ENCODE assay signal across 12 mouse cellular contexts in genomic region chr1:168354934-168355333, GRCm38 (mm10).
A peak's percentile ranks its signal among the peaks of the same experiment; 100 is the strongest.
DNase-seq lines count a peak whose midpoint lies in the region; ATAC-seq and TF ChIP-seq lines count a peak whose summit lies in the region.
"Had no signal": no experiment of that assay in that cellular context is flagged by ENCODE, and none has a peak within 500 bp of the region (broad histone marks: within the 10 kb centered on the region; RNA-seq: fewer than 3 reads in every experiment).

No protein-coding gene starts in this region.

- H3K9ac ChIP-seq in kidney, embryonic 14.5 days (ENCODE audit: low read depth, low read length) = no peak overlapping the region
- no peak overlapping the region for H3K9ac ChIP-seq in hindbrain, postnatal 0 days (replicated peaks; ENCODE audit: low read length)

- DNase-seq in kidney, postnatal 14 days = no peak
- peak; percentile 37 for DNase-seq in NIH3T3 (ENCODE audit: low read depth)
- peak; percentile 69 for DNase-seq in embryonic facial prominence, embryonic 10.5 days (ENCODE audit: low spot score)
- peak; percentile 73 for DNase-seq in hindbrain, postnatal 0 days (ENCODE audit: low spot score)
- DNase-seq in thymus, postnatal 25 days = no peak
- no peak for DNase-seq in spleen, postnatal 4 days (ENCODE audit: low spot score in 2 of 2)
- DNase-seq in heart, postnatal 4 days = no peak
- DNase-seq: cerebellum, adult 11-12 months; kidney, adult 18-20 months had no signal

- H3K36me3 ChIP-seq in kidney, embryonic 14.5 days (ENCODE audit: control insufficient read depth, insufficient read depth, low read length) = peaks cover 16% of the 10 kb centered on the region; the same call in 1 of the 2 replicates
- H3K36me3 ChIP-seq in embryonic facial prominence, embryonic 10.5 days (replicated peaks) = peaks cover 27% of the 10 kb centered on the region
- H3K36me3 ChIP-seq in hindbrain, postnatal 0 days (ENCODE audit: insufficient read depth, low read length) = no peaks in the 10 kb centered on the region

- H3K27me3 ChIP-seq in kidney, embryonic 14.5 days (ENCODE audit: control insufficient read depth, insufficient read depth, low read length) = no peaks in the 10 kb centered on the region
- H3K27me3 ChIP-seq in embryonic facial prominence, embryonic 10.5 days (replicated peaks; ENCODE audit: low read depth, poor library complexity, severe bottlenecking) = no peaks in the 10 kb centered on the region
- H3K27me3 ChIP-seq in hindbrain, postnatal 0 days (ENCODE audit: insufficient read depth, low read length) = no peaks in the 10 kb centered on the region
- H3K27me3 ChIP-seq: CH12.LX had no signal

- H3K4me1 ChIP-seq in kidney, embryonic 14.5 days (ENCODE audit: control insufficient read depth, insufficient read depth, low read length) = peaks cover 60% of the 10 kb centered on the region
- H3K4me1 ChIP-seq in embryonic facial prominence, embryonic 10.5 days = peaks cover 97% of the 10 kb centered on the region
- H3K4me1 ChIP-seq in hindbrain, postnatal 0 days (ENCODE audit: insufficient read depth, low read length) = peaks cover 39% of the 10 kb centered on the region

- no peak overlapping the region for H3K4me2 ChIP-seq in kidney, embryonic 14.5 days (replicated peaks; ENCODE audit: low read depth, low read length)
- H3K4me2 ChIP-seq in hindbrain, postnatal 0 days (ENCODE audit: low read depth, low read length) = 0 out of 2 replicates have a peak overlapping the region, but pooled peaks have one; percentile 13

- no peaks in the 10 kb centered on the region for H3K9me3 ChIP-seq in kidney, embryonic 14.5 days (ENCODE audit: control insufficient read depth, low read length)
- no peaks in the 10 kb centered on the region for H3K9me3 ChIP-seq in embryonic facial prominence, embryonic 10.5 days
- H3K9me3 ChIP-seq in hindbrain, postnatal 0 days (ENCODE audit: low read length) = no peaks in the 10 kb centered on the region

- 25% methylated on average over 4 of the region's 4 CpGs for WGBS in kidney, embryonic 14.5 days
- WGBS in embryonic facial prominence, embryonic 10.5 days = 41% methylated on average over 4 of the region's 4 CpGs
- WGBS in hindbrain, postnatal 0 days = 11% methylated on average over 4 of the region's 4 CpGs

- ATAC-seq in kidney, embryonic 14.5 days (ENCODE audit: low FRiP score, low TSS enrichment) = no peak
- peak; percentile 39; the same call in 1 of the 2 replicates for ATAC-seq in hindbrain, postnatal 0 days

- no peak for TF ChIP-seq CTCF in hindbrain, postnatal 0 days (IDR thresholded peaks at IDR 0.05; ENCODE audit: low read depth)

- peak overlapping the region; percentile 73; the same call in 1 of the 2 replicates for H3K27ac ChIP-seq in kidney, embryonic 14.5 days (ENCODE audit: low read depth, low read length)
- peak overlapping the region; percentile 60; the same call in 1 of the 2 replicates for H3K27ac ChIP-seq in embryonic facial prominence, embryonic 10.5 days (replicated peaks)
- H3K27ac ChIP-seq in hindbrain, postnatal 0 days = no peak overlapping the region
- H3K27ac ChIP-seq: macrophage had no signal

- H3K4me3 ChIP-seq in kidney, embryonic 14.5 days (ENCODE audit: low read length) = no peak overlapping the region
- H3K4me3 ChIP-seq in embryonic facial prominence, embryonic 10.5 days = no peak overlapping the region
- no peak overlapping the region for H3K4me3 ChIP-seq in hindbrain, postnatal 0 days (ENCODE audit: low read length)

Comparison
In these comparisons a context has a peak if more than half of its experiments do, and no peak if none do; other contexts are left out.
1. DNase-seq: peak in NIH3T3 (single experiment), embryonic facial prominence, embryonic 10.5 days (single experiment) and hindbrain, postnatal 0 days (single experiment); none in kidney, postnatal 14 days (single experiment), thymus, postnatal 25 days (single experiment), spleen, postnatal 4 days (0 of 2) and heart, postnatal 4 days (single experiment).